Mouse (Mus musculus) layer of hippocampus, postnatal 25 days (tissue): Measurements from ENCODE around the gene Usp6nl. TPM values are rescaled to one million over a fixed set of nuclear protein-coding genes. Genes with fewer than 3 reads are reported as not detected.

Source experiments
- DNase-seq, 2 experiments: peaks; one replicate each; pipeline ENCODE4 v3.0.0; 2022; ENCODE audit warnings: mixed read lengths in 2 of 2, low spot score in 1 of 2; ENCODE audit errors: extremely low spot score in 1 of 2
- total RNA-seq, 2 experiments: library from RNA; stranded (reverse); gene quantifications; 2 replicates each; pipeline ENCODE4 v1.2.3; 2021

Gene Usp6nl
- total RNA-seq, 2 experiments from 2014 or later: 16.7 to 17.2 TPM

GRCm38 (mm10) chr2:6493886-6494285 lies 171.4 kb downstream of the Usp6nl start:
- DNase-seq: no peak

Other genes starting within 250 kb of the Usp6nl start
- gene Proser2, start 192.5 kb upstream of the Usp6nl start, total RNA-seq: 1 to 10 TPM; 2.2 to 2.4 TPM
- under 1 TPM; 0.66 to 0.85 TPM for gene Echdc3, start 109.6 kb upstream of the Usp6nl start, total RNA-seq